Mouse (Mus musculus) heart, embryonic 14.5 days (tissue): ENCODE data around the gene Vwa8. TPM values are rescaled to one million over a fixed set of nuclear protein-coding genes. Genes with fewer than 3 reads are reported as not detected.

ENCODE experiments used
- ATAC-seq: fragments of 200-750 bp; cut with Nextera tagmentation; 2 replicates; pipeline ENCODE4 v1.8.0; 2017; ENCODE audit warnings: low read depth, moderate TSS enrichment; ENCODE audit not compliant: insufficient number of reproducible peaks, insufficient read depth, low FRiP score
- H3K27ac ChIP-seq, 2 experiments: fragments of 200-500 bp in 1 of 2; fragments of 300-500 bp in 1 of 2; sonication (generic) in 1 of 2; replicated peaks in 1 of 2; 2 replicates each; pipeline ENCODE4 v1.5.1; 2012 to 2014; ENCODE audit warnings: low read depth in 2 of 2, low read length in 2 of 2, control low read depth in 1 of 2, mild to moderate bottlenecking in 1 of 2, mixed read lengths in 1 of 2; ENCODE audit not compliant: control insufficient read depth in 1 of 2, insufficient read depth in 1 of 2
- H3K27me3 ChIP-seq: fragments of 300-500 bp; sonication (generic); 2 replicates; pipeline ENCODE4 v1.6.1; 2014; ENCODE audit warnings: mild to moderate bottlenecking, low read length, control low read depth; ENCODE audit not compliant: control insufficient read depth, insufficient read depth
- H3K36me3 ChIP-seq: fragments of 300-500 bp; sonication (generic); 2 replicates; pipeline ENCODE4 v1.6.1; 2014; ENCODE audit warnings: mild to moderate bottlenecking, control low read depth, low read length, mixed read lengths; ENCODE audit not compliant: control insufficient read depth, insufficient read depth
- H3K4me1 ChIP-seq, 2 experiments: fragments of 200-500 bp in 1 of 2; fragments of 300-500 bp in 1 of 2; sonication (generic) in 1 of 2; 2 replicates each; pipeline ENCODE4 v1.6.1; 2012 to 2014; ENCODE audit warnings: low read length in 2 of 2, control low read depth in 1 of 2, mixed read lengths in 1 of 2; ENCODE audit not compliant: control insufficient read depth in 2 of 2, insufficient read depth in 2 of 2
- H3K4me2 ChIP-seq: fragments of 300-500 bp; sonication (generic); 2 replicates; pipeline ENCODE4 v1.6.1; 2014; ENCODE audit warnings: mild to moderate bottlenecking, low read length
- H3K4me3 ChIP-seq, 2 experiments: fragments of 200-500 bp in 1 of 2; fragments of 300-500 bp in 1 of 2; sonication (generic) in 1 of 2; 2 replicates each; pipeline ENCODE4 v1.5.1; 2012 to 2014; ENCODE audit warnings: low read length in 2 of 2, mild to moderate bottlenecking in 2 of 2, control low read depth in 1 of 2, low read depth in 1 of 2, moderate library complexity in 1 of 2; ENCODE audit not compliant: control insufficient read depth in 1 of 2, insufficient read depth in 1 of 2
- H3K9ac ChIP-seq: fragments of 300-500 bp; sonication (generic); 2 replicates; pipeline ENCODE4 v1.6.1; 2014; ENCODE audit warnings: mild to moderate bottlenecking, low read length
- H3K9me3 ChIP-seq: fragments of 300-500 bp; sonication (generic); 2 replicates; pipeline ENCODE4 v1.6.1; 2016; ENCODE audit warnings: low read length, control low read depth; ENCODE audit not compliant: control insufficient read depth
- WGBS: fragments of 180-500 bp; shearing (Covaris S2); extraction: QIAGEN DNeasy Blood & Tissue Kit; methylation state at CpG from one replicate; pipeline ENCODE4 v1.1.7; 2014; 5-methylcytosine and 5-hydroxymethylcytosine counted together
- polyA plus RNA-seq: library from polyadenylated mRNA; unstranded; fragments of >200 nt; fragmentation: Nextera tagmentation; extraction: Ambion mirVana; gene quantifications from 2 replicates; pipeline ENCODE4 v1.2.1, GENCODE M21; 2014

The Vwa8 gene
- polyA plus RNA-seq, 1 experiment from 2014 or later, result 23.1 TPM

DNA sequence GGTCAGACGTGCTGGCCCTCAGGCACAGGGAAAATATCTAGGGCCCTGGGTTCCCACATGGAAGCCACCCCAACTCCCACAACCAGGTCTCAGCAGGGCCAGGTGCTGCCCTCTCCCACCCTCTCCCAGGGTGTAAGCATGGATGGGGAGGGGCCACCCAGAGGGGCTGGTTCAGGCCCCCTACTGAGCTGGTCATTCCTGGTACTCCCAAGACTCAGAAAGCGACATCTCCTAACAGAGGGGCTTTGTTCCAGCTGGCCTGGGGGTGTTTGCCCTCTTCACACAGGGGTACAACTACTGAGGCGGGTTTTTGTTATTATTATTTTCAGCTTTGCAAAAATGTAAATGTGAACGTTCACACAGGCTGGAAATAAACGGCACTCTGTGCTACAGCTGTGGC, 386.3 kb downstream of the Vwa8 start:
- no peak overlapping the region for H3K4me3 ChIP-seq
- no peak overlapping the region for H3K4me2 ChIP-seq
- ATAC-seq, result no peak
- H3K27ac ChIP-seq, result no peak overlapping the region
- whole genome bisulfite sequencing, result 76% methylated on average over 5 of the region's 5 CpGs
- peaks cover 0 to 5% of the 10 kb centered on the region in 2 experiments; a peak in 2 of 4 replicates for H3K4me1 ChIP-seq
- peaks cover 1% of the 10 kb centered on the region; the same call in 1 of the 2 replicates for H3K9me3 ChIP-seq
- peaks cover 56% of the 10 kb centered on the region for H3K27me3 ChIP-seq
- no peaks in the 10 kb centered on the region for H3K36me3 ChIP-seq
- no peak overlapping the region for H3K9ac ChIP-seq

GRCm38 (mm10) chr14:79236261-79236660, 387.4 kb downstream of the Vwa8 start:
- Histone ChIP-seq H3K36me3 (no peaks in the 10 kb centered on the region), H3K4me2 (no peak overlapping the region), H3K27me3 (peaks cover 48% of the 10 kb centered on the region), H3K27ac (no peak overlapping the region), H3K9me3 (peaks cover 6% of the 10 kb centered on the region; the same call in 1 of the 2 replicates), H3K4me1 (peaks cover 0 to 5% of the 10 kb centered on the region in 2 experiments; a peak in 2 of 4 replicates), H3K4me3 (no peak overlapping the region), H3K9ac (no peak overlapping the region)
- WGBS, result 71% methylated on average over 6 of the region's 6 CpGs
- no peak for ATAC-seq

DNA sequence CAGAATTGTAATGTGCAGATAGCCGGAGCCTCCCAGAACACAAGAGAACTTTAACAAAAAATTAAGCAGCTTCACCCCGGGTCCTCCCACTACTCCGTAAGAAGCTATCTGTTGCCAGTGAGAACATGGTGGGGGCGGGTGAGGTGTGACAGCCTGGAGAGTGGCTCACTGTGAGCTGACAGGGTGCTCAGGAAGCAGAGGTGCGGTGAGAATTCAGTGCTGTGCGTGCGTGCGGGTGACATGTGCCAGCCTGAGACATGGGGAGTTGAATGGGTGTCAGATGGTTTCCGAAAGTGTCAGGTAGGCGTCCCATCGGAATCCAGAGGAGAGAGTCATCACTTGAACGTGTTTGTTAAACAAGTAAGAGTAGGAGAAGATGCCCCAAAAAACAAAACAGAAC, 390.6 kb downstream of the Vwa8 start:
- ATAC-seq, result no peak
- peaks cover 6% of the 10 kb centered on the region; the same call in 1 of the 2 replicates for H3K9me3 ChIP-seq
- peaks cover 24% of the 10 kb centered on the region for H3K27me3 ChIP-seq
- H3K36me3 ChIP-seq, result no peaks in the 10 kb centered on the region
- peaks cover 0 to 5% of the 10 kb centered on the region in 2 experiments; a peak in 2 of 4 replicates for H3K4me1 ChIP-seq
- no peak overlapping the region for H3K27ac ChIP-seq
- no peak overlapping the region for H3K4me3 ChIP-seq
- WGBS, result 52% methylated on average over 12 of the region's 12 CpGs
- H3K4me2 ChIP-seq, result no peak overlapping the region
- no peak overlapping the region for H3K9ac ChIP-seq

- no peaks in the 10 kb centered on the region for H3K36me3 ChIP-seq
- WGBS, result 48% methylated on average over 4 of the region's 4 CpGs
- H3K4me1 ChIP-seq, result peaks cover 0 to 5% of the 10 kb centered on the region in 2 experiments; a peak in 2 of 4 replicates
- H3K4me3 ChIP-seq, result no peak overlapping the region
- no peak overlapping the region for H3K4me2 ChIP-seq
- H3K27ac ChIP-seq, result no peak overlapping the region
- no peak overlapping the region for H3K9ac ChIP-seq
- ATAC-seq, result no peak
- H3K9me3 ChIP-seq, result peaks cover 6% of the 10 kb centered on the region; the same call in 1 of the 2 replicates
- H3K27me3 ChIP-seq, result peaks cover 11% of the 10 kb centered on the region
Observed at GRCm38 (mm10) chr14:79241057-79241570, 392.3 kb downstream of the Vwa8 start.

- no peak overlapping the region for H3K4me2 ChIP-seq
- H3K36me3 ChIP-seq, result no peaks in the 10 kb centered on the region
- no peak overlapping the region for H3K4me3 ChIP-seq
- ATAC-seq, result no peak
- no peak overlapping the region for H3K9ac ChIP-seq
- H3K27ac ChIP-seq, result no peak overlapping the region
- H3K27me3 ChIP-seq, result peaks cover 9% of the 10 kb centered on the region
- peaks cover 0 to 5% of the 10 kb centered on the region in 2 experiments; a peak in 2 of 4 replicates for H3K4me1 ChIP-seq
- H3K9me3 ChIP-seq, result peaks cover 6% of the 10 kb centered on the region; the same call in 1 of the 2 replicates
- WGBS, result 69% methylated on average over 6 of the region's 6 CpGs
Observed at GRCm38 (mm10) chr14:79241656-79242385, 393.0 kb downstream of the Vwa8 start.

DNA sequence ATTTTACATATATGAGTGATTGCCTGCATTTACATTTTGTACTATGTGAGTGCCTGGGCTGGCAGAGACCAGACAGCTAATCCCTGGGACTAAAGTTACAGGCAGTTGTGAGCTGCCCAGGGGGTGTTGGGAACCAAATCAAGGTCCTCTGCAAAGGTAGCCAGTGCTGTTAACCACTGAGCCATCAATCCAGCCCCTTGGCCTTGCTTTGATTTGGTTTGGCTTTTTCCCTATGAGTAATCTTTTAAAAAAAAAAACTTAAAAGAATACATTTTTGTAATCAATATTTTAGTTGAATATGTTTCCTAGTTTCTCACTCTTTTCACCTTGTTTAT, 393.5 kb downstream of the Vwa8 start:
- Histone ChIP-seq H3K4me3 (no peak overlapping the region), H3K4me1 (peaks cover 0 to 5% of the 10 kb centered on the region in 2 experiments; a peak in 2 of 4 replicates), H3K36me3 (no peaks in the 10 kb centered on the region), H3K4me2 (no peak overlapping the region), H3K27me3 (peaks cover 8% of the 10 kb centered on the region), H3K9ac (no peak overlapping the region), H3K9me3 (peaks cover 6% of the 10 kb centered on the region; the same call in 1 of the 2 replicates), H3K27ac (no peak overlapping the region)
- no peak for ATAC-seq

GRCm38 (mm10) chr14:79243038-79243883, 394.4 kb downstream of the Vwa8 start:
- H3K9ac ChIP-seq, result no peak overlapping the region
- H3K4me1 ChIP-seq, result peaks cover 2 to 8% of the 10 kb centered on the region in 2 experiments
- peaks cover 5% of the 10 kb centered on the region for H3K27me3 ChIP-seq
- H3K9me3 ChIP-seq, result peaks cover 6% of the 10 kb centered on the region; the same call in 1 of the 2 replicates
- no peak overlapping the region for H3K27ac ChIP-seq
- no peak for ATAC-seq
- no peak overlapping the region for H3K4me3 ChIP-seq
- no peak overlapping the region for H3K4me2 ChIP-seq
- no peaks in the 10 kb centered on the region for H3K36me3 ChIP-seq
- WGBS, result 81% methylated on average over 12 of the region's 12 CpGs
